Mouse (Mus musculus) heart, embryonic 13.5 days (tissue): ENCODE measurements around the gene Ephx1. TPM values are rescaled to one million over a fixed set of nuclear protein-coding genes. Genes with fewer than 3 reads are reported as not detected.
"Not testable (repeated sequence)": the region's sequence is repeated elsewhere in the genome, so short reads cannot be mapped to it uniquely, and the experiment has no call there.

Experiments used
- ATAC-seq: fragments of 200-750 bp; cut with Nextera tagmentation; 2 replicates; pipeline ENCODE4 v1.8.0; 2017; ENCODE audit warnings: moderate TSS enrichment; ENCODE audit not compliant: insufficient number of reproducible peaks, low FRiP score, low TSS enrichment; ENCODE audit errors: extremely low read depth
- H3K27ac ChIP-seq: fragments of 300-500 bp; sonication (generic); replicated peaks from 2 replicates; pipeline ENCODE4 v1.5.1; 2015; ENCODE audit warnings: moderate library complexity, mild to moderate bottlenecking, inconsistent platforms
- H3K27me3 ChIP-seq: fragments of 300-500 bp; sonication (generic); replicated peaks from 2 replicates; pipeline ENCODE4 v1.6.1; 2015; ENCODE audit warnings: mild to moderate bottlenecking, inconsistent platforms
- H3K36me3 ChIP-seq: fragments of 300-500 bp; sonication (generic); 2 replicates; pipeline ENCODE4 v1.6.1; 2015; ENCODE audit warnings: mild to moderate bottlenecking, inconsistent platforms
- H3K4me1 ChIP-seq: fragments of 300-500 bp; sonication (generic); 2 replicates; pipeline ENCODE4 v1.6.1; 2015; ENCODE audit warnings: inconsistent platforms
- H3K4me2 ChIP-seq: fragments of 300-500 bp; sonication (generic); 2 replicates; pipeline ENCODE4 v1.6.1; 2015; ENCODE audit warnings: inconsistent platforms, mild to moderate bottlenecking, moderate library complexity
- H3K4me3 ChIP-seq: fragments of 300-500 bp; sonication (generic); 2 replicates; pipeline ENCODE4 v1.5.1; 2015; ENCODE audit warnings: moderate library complexity, mild to moderate bottlenecking, inconsistent platforms
- H3K9ac ChIP-seq: fragments of 300-500 bp; sonication (generic); 2 replicates; pipeline ENCODE4 v1.6.1; 2015; ENCODE audit warnings: inconsistent platforms, mild to moderate bottlenecking, moderate library complexity
- H3K9me3 ChIP-seq: fragments of 300-500 bp; sonication (generic); 2 replicates; pipeline ENCODE4 v1.6.1; 2016; ENCODE audit warnings: inconsistent platforms
- WGBS: fragments of 180-500 bp; shearing (Covaris S2); methylation state at CpG from one replicate; pipeline ENCODE4 v1.1.7; 2015; ENCODE audit warnings: mixed read lengths; 5-methylcytosine and 5-hydroxymethylcytosine counted together
- polyA plus RNA-seq: library from polyadenylated mRNA; unstranded; fragments of >200 nt; fragmentation: Nextera tagmentation; extraction: Ambion mirVana; gene quantifications from 2 replicates; pipeline ENCODE4 v1.2.1, GENCODE M21; 2015

Ephx1 gene
- polyA plus RNA-seq, 1 experiment from 2014 or later = 6.0 TPM

GRCm38 (mm10) chr1:181000501-181001092, 20.1 kb downstream of the Ephx1 start:
- ATAC-seq = no peak
- Histone ChIP-seq H3K4me3 (no peak overlapping the region), H3K27me3 (no peaks in the 10 kb centered on the region; the same call in 1 of the 2 replicates), H3K4me1 (peaks cover 6% of the 10 kb centered on the region), H3K27ac (no peak overlapping the region), H3K4me2 (no peak overlapping the region), H3K9ac (no peak overlapping the region), H3K36me3 (no peaks in the 10 kb centered on the region), H3K9me3 (no peaks in the 10 kb centered on the region)
- 48% methylated on average over 10 of the region's 10 CpGs for WGBS

GRCm38 (mm10) chr1:180992142-180992541, 28.6 kb downstream of the Ephx1 start:
- Histone ChIP-seq H3K36me3 (no peaks in the 10 kb centered on the region), H3K27me3 (peaks cover 8% of the 10 kb centered on the region), H3K9me3 (no peaks in the 10 kb centered on the region), H3K9ac (no peak overlapping the region), H3K4me3 (no peak overlapping the region), H3K4me1 (no peaks in the 10 kb centered on the region), H3K4me2 (no peak overlapping the region), H3K27ac (no peak overlapping the region)
- ATAC-seq = no peak
- WGBS = 34% methylated on average over 3 of the region's 3 CpGs

- Histone ChIP-seq H3K4me3 (no peak overlapping the region), H3K4me2 (no peak overlapping the region), H3K9ac (no peak overlapping the region), H3K4me1 (no peaks in the 10 kb centered on the region), H3K27me3 (peaks cover 8% of the 10 kb centered on the region), H3K36me3 (no peaks in the 10 kb centered on the region), H3K27ac (no peak overlapping the region), H3K9me3 (no peaks in the 10 kb centered on the region)
- no peak for ATAC-seq
- WGBS = 53% methylated on average over 3 of the region's 3 CpGs
These were observed 30.0 kb downstream of the Ephx1 start for GRCm38 (mm10) chr1:180990671-180991070.

- no peaks in the 10 kb centered on the region for H3K9me3 ChIP-seq
- no peak overlapping the region for H3K9ac ChIP-seq
- 2% methylated on average over 9 of the region's 9 CpGs for WGBS
- no peak overlapping the region for H3K4me3 ChIP-seq
- H3K27ac ChIP-seq = no peak overlapping the region
- peak overlapping the region; percentile 36; the same call in 1 of the 2 replicates for H3K4me2 ChIP-seq
- H3K36me3 ChIP-seq = no peaks in the 10 kb centered on the region
- ATAC-seq = no peak
- peaks cover 8% of the 10 kb centered on the region for H3K27me3 ChIP-seq
- H3K4me1 ChIP-seq = no peaks in the 10 kb centered on the region
These were observed 32.9 kb downstream of the Ephx1 start for GRCm38 (mm10) chr1:180987759-180988158.

- H3K4me3 ChIP-seq = no peak overlapping the region
- no peak overlapping the region for H3K27ac ChIP-seq
- peaks cover 8% of the 10 kb centered on the region for H3K27me3 ChIP-seq
- no peaks in the 10 kb centered on the region for H3K4me1 ChIP-seq
- WGBS = 83% methylated on average over 8 of the region's 8 CpGs
- H3K9me3 ChIP-seq = no peaks in the 10 kb centered on the region
- H3K4me2 ChIP-seq = no peak overlapping the region
- ATAC-seq = no peak
- H3K9ac ChIP-seq = no peak overlapping the region
- no peaks in the 10 kb centered on the region for H3K36me3 ChIP-seq
These were observed 34.0 kb downstream of the Ephx1 start for GRCm38 (mm10) chr1:180986701-180987100.

- H3K9me3 ChIP-seq, ATAC-seq, H3K27me3 ChIP-seq, H3K36me3 ChIP-seq, H3K27ac ChIP-seq, H3K4me3 ChIP-seq, H3K9ac ChIP-seq, H3K4me2 ChIP-seq, H3K4me1 ChIP-seq: not testable (repeated sequence)
- WGBS = 71% methylated on average over 7 of the region's 7 CpGs
These were observed 39.2 kb downstream of the Ephx1 start for GRCm38 (mm10) chr1:180981298-180982046.

- Histone ChIP-seq H3K9ac (no peak overlapping the region), H3K36me3 (no peaks in the 10 kb centered on the region), H3K4me2 (no peak overlapping the region), H3K4me3 (no peak overlapping the region), H3K9me3 (no peaks in the 10 kb centered on the region), H3K27ac (no peak overlapping the region), H3K27me3 (no peaks in the 10 kb centered on the region; the same call in 1 of the 2 replicates), H3K4me1 (no peaks in the 10 kb centered on the region)
- ATAC-seq = no peak
- WGBS = 65% methylated on average over 2 of the region's 2 CpGs
These were observed 40.2 kb downstream of the Ephx1 start for GRCm38 (mm10) chr1:180980464-180980863.

GRCm38 (mm10) chr1:180979484-180980251, 41.0 kb downstream of the Ephx1 start:
- no peak for ATAC-seq
- Histone ChIP-seq H3K4me3 (no peak overlapping the region), H3K27ac (no peak overlapping the region), H3K27me3 (no peaks in the 10 kb centered on the region; the same call in 1 of the 2 replicates), H3K4me1 (no peaks in the 10 kb centered on the region), H3K4me2 (no peak overlapping the region), H3K9me3 (no peaks in the 10 kb centered on the region), H3K36me3 (peaks cover under 1% of the 10 kb centered on the region; the same call in 1 of the 2 replicates), H3K9ac (no peak overlapping the region)
- WGBS = 76% methylated on average over 24 of the region's 24 CpGs

- no peaks in the 10 kb centered on the region for H3K9me3 ChIP-seq
- H3K27me3 ChIP-seq = no peaks in the 10 kb centered on the region; the same call in 1 of the 2 replicates
- H3K27ac ChIP-seq = no peak overlapping the region
- 57% methylated on average over 4 of the region's 4 CpGs for WGBS
- peaks cover 35% of the 10 kb centered on the region for H3K36me3 ChIP-seq
- no peak overlapping the region for H3K9ac ChIP-seq
- H3K4me1 ChIP-seq = no peaks in the 10 kb centered on the region
- H3K4me3 ChIP-seq = no peak overlapping the region
- H3K4me2 ChIP-seq = no peak overlapping the region
- no peak for ATAC-seq
These were observed 44.5 kb downstream of the Ephx1 start for GRCm38 (mm10) chr1:180976110-180976679.

- peaks cover 10% of the 10 kb centered on the region for H3K4me1 ChIP-seq
- H3K4me3 ChIP-seq = no peak overlapping the region
- H3K9me3 ChIP-seq = no peaks in the 10 kb centered on the region
- ATAC-seq = no peak; the same call in 1 of the 2 replicates
- H3K27ac ChIP-seq = no peak overlapping the region
- H3K9ac ChIP-seq = no peak overlapping the region
- peaks cover 51% of the 10 kb centered on the region for H3K36me3 ChIP-seq
- 62% methylated on average over 14 of the region's 14 CpGs for WGBS
- no peaks in the 10 kb centered on the region; the same call in 1 of the 2 replicates for H3K27me3 ChIP-seq
- H3K4me2 ChIP-seq = no peak overlapping the region
These were observed 46.5 kb downstream of the Ephx1 start for GRCm38 (mm10) chr1:180974126-180974746.

- no peak overlapping the region for H3K4me3 ChIP-seq
- ATAC-seq = no peak
- H3K36me3 ChIP-seq = peaks cover 63% of the 10 kb centered on the region
- 83% methylated on average over 8 of the region's 11 CpGs for WGBS
- no peak overlapping the region for H3K4me2 ChIP-seq
- no peak overlapping the region for H3K27ac ChIP-seq
- H3K4me1 ChIP-seq = peaks cover 19% of the 10 kb centered on the region
- no peaks in the 10 kb centered on the region for H3K27me3 ChIP-seq
- H3K9me3 ChIP-seq = no peaks in the 10 kb centered on the region
- no peak overlapping the region for H3K9ac ChIP-seq
These were observed 47.8 kb downstream of the Ephx1 start for GRCm38 (mm10) chr1:180972941-180973340.
